Mouse (Mus musculus) intestine, embryonic 16.5 days (tissue): ENCODE results near the gene Rmnd5a. TPM values are rescaled to one million over a fixed set of nuclear protein-coding genes. Genes with fewer than 3 reads are reported as not detected.
"Not testable (repeated sequence)": the region's sequence is repeated elsewhere in the genome, so short reads cannot be mapped to it uniquely, and the experiment has no call there.

ENCODE experiments used
- ATAC-seq: fragments of 200-750 bp; cut with Nextera tagmentation; 2 replicates; pipeline ENCODE4 v1.8.0; 2017; ENCODE audit warnings: moderate TSS enrichment, moderate library complexity
- H3K27ac ChIP-seq: fragments of 300-500 bp; sonication (generic); 2 replicates; pipeline ENCODE4 v1.5.1; 2014; ENCODE audit warnings: mild to moderate bottlenecking, low read length
- H3K27me3 ChIP-seq: fragments of 300-500 bp; sonication (generic); replicated peaks from 2 replicates; pipeline ENCODE4 v1.6.1; 2014; ENCODE audit warnings: low read length, control low read depth, mixed read lengths; ENCODE audit not compliant: control insufficient read depth, insufficient read depth
- H3K36me3 ChIP-seq: fragments of 300-500 bp; sonication (generic); 2 replicates; pipeline ENCODE4 v1.6.1; 2014; ENCODE audit warnings: low read length, control low read depth; ENCODE audit not compliant: control insufficient read depth, insufficient read depth
- H3K4me1 ChIP-seq: fragments of 300-500 bp; sonication (generic); 2 replicates; pipeline ENCODE4 v1.6.1; 2014; ENCODE audit warnings: low read length, control low read depth, mixed read lengths; ENCODE audit not compliant: control insufficient read depth, insufficient read depth
- H3K4me2 ChIP-seq: fragments of 300-500 bp; sonication (generic); 2 replicates; pipeline ENCODE4 v1.6.1; 2014; ENCODE audit warnings: low read depth, low read length, control low read depth
- H3K4me3 ChIP-seq: fragments of 300-500 bp; sonication (generic); 2 replicates; pipeline ENCODE4 v1.5.1; 2014; ENCODE audit warnings: mild to moderate bottlenecking, low read length
- H3K9ac ChIP-seq: fragments of 300-500 bp; sonication (generic); 2 replicates; pipeline ENCODE4 v1.6.1; 2014; ENCODE audit warnings: low read depth, low read length
- H3K9me3 ChIP-seq: fragments of 300-500 bp; sonication (generic); 2 replicates; pipeline ENCODE4 v1.6.1; 2016; ENCODE audit warnings: low read length, control low read depth; ENCODE audit not compliant: control insufficient read depth
- WGBS: fragments of 180-500 bp; shearing (Covaris S2); extraction: QIAGEN DNeasy Blood & Tissue Kit; methylation state at CpG from one replicate; pipeline ENCODE4 v1.1.7; 2014; 5-methylcytosine and 5-hydroxymethylcytosine counted together
- polyA plus RNA-seq: library from polyadenylated mRNA; unstranded; fragments of >200 nt; fragmentation: Nextera tagmentation; extraction: Ambion mirVana; gene quantifications from 2 replicates; pipeline ENCODE4 v1.2.1, GENCODE M21; 2015

The Rmnd5a gene
- polyA plus RNA-seq: 9.3 and 10.3 TPM in 2 replicates

DNA sequence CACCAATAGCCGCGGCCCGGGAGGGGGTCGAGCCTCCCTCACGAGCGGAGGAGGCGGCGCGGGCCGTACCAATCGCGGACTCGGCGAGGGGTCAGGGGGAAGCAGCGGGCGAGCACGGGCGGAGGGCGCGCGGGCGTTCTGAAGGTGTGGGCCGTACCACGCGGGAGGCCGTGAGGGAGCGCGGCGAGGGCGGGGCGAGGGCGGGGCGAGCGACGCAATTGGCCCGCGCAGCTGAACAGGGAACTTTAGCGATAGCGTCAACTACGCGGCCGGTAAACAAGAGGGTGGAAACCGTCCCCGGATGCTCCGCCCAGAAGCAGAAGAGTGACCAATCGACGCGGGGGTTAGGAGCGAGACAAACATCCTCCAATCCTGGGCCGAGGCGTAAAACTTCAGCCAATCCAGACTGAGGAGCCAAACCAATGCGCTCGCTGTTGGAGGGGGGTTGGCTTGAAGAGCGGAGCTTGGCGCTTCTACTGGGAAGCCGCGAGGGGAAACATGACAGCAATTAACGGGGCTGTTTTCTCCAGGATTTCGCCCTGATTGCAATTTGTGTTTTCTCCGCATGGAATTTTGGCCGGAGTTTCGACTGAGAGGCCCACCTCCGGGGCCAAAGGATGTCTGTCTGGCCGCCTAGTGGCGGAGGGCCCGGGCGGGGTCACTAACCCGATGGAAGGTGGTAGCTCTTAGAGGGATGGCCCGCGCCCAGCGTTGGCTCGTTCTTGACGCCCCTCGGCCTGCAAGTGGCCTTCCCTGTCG, at the start of gene Rmnd5a:
Rmnd5a (minus strand) TSS at position 146 of the 759 bp plus-strand sequence.
- peak within 1 kb of the TSS; percentile 91 for H3K4me2 ChIP-seq
- WGBS: under 1% methylated on average over 70 of the region's 75 CpGs
- peak within 1 kb of the TSS; percentile 96 for H3K9ac ChIP-seq
- no peaks in the 10 kb centered on the region for H3K27me3 ChIP-seq
- peak; percentile 99 for ATAC-seq
- H3K4me1 ChIP-seq: peaks cover 18% of the 10 kb centered on the region
- peak within 1 kb of the TSS; percentile 98 for H3K27ac ChIP-seq
- no peaks in the 10 kb centered on the region for H3K9me3 ChIP-seq
- H3K36me3 ChIP-seq: no peaks in the 10 kb centered on the region
- peak within 1 kb of the TSS; percentile 97 for H3K4me3 ChIP-seq

DNA sequence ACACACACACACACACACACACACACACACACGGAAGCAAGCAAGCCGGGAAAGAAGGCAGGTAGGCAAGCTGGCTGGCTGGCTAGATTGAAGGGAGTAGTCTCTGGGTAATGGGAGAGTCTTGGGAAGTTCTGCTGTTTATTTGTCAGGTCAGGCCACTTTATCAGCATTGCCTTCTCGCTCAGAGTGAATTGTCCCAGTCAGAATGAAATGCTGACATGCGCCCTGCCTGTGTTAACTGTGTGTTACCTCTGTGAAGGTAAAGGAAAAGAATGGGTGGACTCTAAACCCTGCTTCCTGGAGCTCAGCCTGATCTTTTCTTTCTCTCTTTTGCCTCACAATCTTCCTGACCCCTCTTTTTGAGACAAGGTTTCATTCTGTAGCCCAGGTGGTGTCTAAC, 47.5 kb upstream of the Rmnd5a start:
- Histone ChIP-seq H3K4me2 (no peak overlapping the region), H3K27me3 (no peaks in the 10 kb centered on the region), H3K4me1 (peaks cover 4% of the 10 kb centered on the region; the same call in 1 of the 2 replicates), H3K4me3 (peak overlapping the region; percentile 18), H3K36me3 (no peaks in the 10 kb centered on the region), H3K9me3 (no peaks in the 10 kb centered on the region), H3K9ac (peak overlapping the region; percentile 42; the same call in 1 of the 2 replicates), H3K27ac (peak overlapping the region; percentile 93)
- WGBS: 22% methylated on average over 4 of the region's 4 CpGs
- ATAC-seq: peak; percentile 62

- no peak overlapping the region for H3K9ac ChIP-seq
- no peaks in the 10 kb centered on the region for H3K36me3 ChIP-seq
- 68% methylated on average over 1 of the region's 1 CpGs for WGBS
These were observed 46.4 kb upstream of the Rmnd5a start for GRCm38 (mm10) chr6:71486867-71487266.

GRCm38 (mm10) chr6:71486226-71486625, 45.8 kb upstream of the Rmnd5a start:
- Histone ChIP-seq H3K4me3 (no peak overlapping the region), H3K27me3 (no peaks in the 10 kb centered on the region), H3K4me2 (no peak overlapping the region), H3K27ac (no peak overlapping the region), H3K9ac (no peak overlapping the region), H3K36me3 (no peaks in the 10 kb centered on the region), H3K9me3 (no peaks in the 10 kb centered on the region), H3K4me1 (peaks cover 4% of the 10 kb centered on the region; the same call in 1 of the 2 replicates)
- WGBS: 45% methylated on average over 2 of the region's 2 CpGs
- no peak for ATAC-seq

More at GRCm38 (mm10) chr6:71486867-71487266, 46.4 kb upstream of the Rmnd5a start:
- Histone ChIP-seq H3K27ac (0 out of 2 replicates have a peak overlapping the region, but pooled peaks have one; percentile 2), H3K4me2 (no peak overlapping the region), H3K4me3 (no peak overlapping the region), H3K4me1 (peaks cover 4% of the 10 kb centered on the region; the same call in 1 of the 2 replicates), H3K9me3 (no peaks in the 10 kb centered on the region), H3K27me3 (no peaks in the 10 kb centered on the region)
- no peak for ATAC-seq

GRCm38 (mm10) chr6:71485246-71485645, 44.8 kb upstream of the Rmnd5a start:
- H3K9me3 ChIP-seq: no peaks in the 10 kb centered on the region
- no peak overlapping the region for H3K27ac ChIP-seq
- no peak overlapping the region for H3K4me3 ChIP-seq
- no peak for ATAC-seq
- no peaks in the 10 kb centered on the region for H3K27me3 ChIP-seq
- no peaks in the 10 kb centered on the region for H3K36me3 ChIP-seq
- no peak overlapping the region for H3K4me2 ChIP-seq
- H3K4me1 ChIP-seq: peaks cover 4% of the 10 kb centered on the region; the same call in 1 of the 2 replicates
- no peak overlapping the region for H3K9ac ChIP-seq
- WGBS: 76% methylated on average over 5 of the region's 5 CpGs

GRCm38 (mm10) chr6:71481136-71481535, 40.7 kb upstream of the Rmnd5a start:
- Histone ChIP-seq H3K4me2 (no peak overlapping the region), H3K4me1 (no peaks in the 10 kb centered on the region; the same call in 1 of the 2 replicates), H3K36me3 (no peaks in the 10 kb centered on the region), H3K27ac (no peak overlapping the region), H3K9me3 (no peaks in the 10 kb centered on the region), H3K9ac (no peak overlapping the region), H3K4me3 (no peak overlapping the region), H3K27me3 (no peaks in the 10 kb centered on the region)
- WGBS: 69% methylated on average over 7 of the region's 7 CpGs
- ATAC-seq: no peak

- H3K27me3 ChIP-seq: no peaks in the 10 kb centered on the region
- no peak overlapping the region for H3K4me3 ChIP-seq
- no peaks in the 10 kb centered on the region for H3K9me3 ChIP-seq
- no peaks in the 10 kb centered on the region for H3K4me1 ChIP-seq
- no peak overlapping the region for H3K9ac ChIP-seq
- ATAC-seq: peak; percentile 23; the same call in 1 of the 2 replicates
- H3K27ac ChIP-seq: no peak overlapping the region
- no peak overlapping the region for H3K4me2 ChIP-seq
- H3K36me3 ChIP-seq: no peaks in the 10 kb centered on the region
- WGBS: 83% methylated on average over 1 of the region's 1 CpGs
These were observed 39.7 kb upstream of the Rmnd5a start for GRCm38 (mm10) chr6:71480136-71480535.

DNA sequence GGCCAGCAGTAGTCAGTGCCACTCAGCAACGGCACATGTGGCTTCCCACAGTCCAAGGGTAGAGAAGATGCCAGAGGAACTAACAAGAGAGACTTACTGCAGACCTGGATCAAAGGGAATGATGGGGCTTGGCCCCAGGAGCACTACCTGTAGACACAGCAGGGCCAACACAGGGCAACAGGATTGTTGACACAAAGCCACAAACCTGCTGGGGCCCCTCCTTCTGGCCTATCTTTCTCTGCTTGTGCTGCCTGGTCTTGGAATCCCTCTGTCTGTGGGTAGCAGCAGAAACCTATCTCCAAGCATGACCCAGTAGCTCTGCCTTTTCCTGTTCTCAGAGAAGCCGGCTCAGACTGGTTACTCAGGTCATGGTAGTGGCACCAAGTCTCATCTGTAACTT, 39.2 kb upstream of the Rmnd5a start:
- not testable (repeated sequence) for H3K9me3 ChIP-seq, H3K4me1 ChIP-seq, H3K4me2 ChIP-seq, H3K27me3 ChIP-seq, H3K4me3 ChIP-seq, H3K36me3 ChIP-seq, H3K27ac ChIP-seq, H3K9ac ChIP-seq
- WGBS: 80% methylated on average over 2 of the region's 2 CpGs
- ATAC-seq: peak; percentile 41; the same call in 1 of the 2 replicates

- not testable (repeated sequence) for H3K9ac ChIP-seq, H3K27ac ChIP-seq, H3K9me3 ChIP-seq, ATAC-seq, H3K27me3 ChIP-seq, H3K4me2 ChIP-seq, H3K36me3 ChIP-seq, H3K4me3 ChIP-seq, H3K4me1 ChIP-seq
- 88% methylated on average over 10 of the region's 10 CpGs for WGBS
These were observed 38.6 kb upstream of the Rmnd5a start for GRCm38 (mm10) chr6:71478816-71479568.
